Mouse (Mus musculus) retina, postnatal 7 days (tissue): Measurements from ENCODE around the gene Cadm4.
A peak's percentile ranks its signal among the peaks of the same experiment; 100 is the strongest.

ENCODE experiments used
- DNase-seq: peaks from one replicate; pipeline ENCODE4 v3.0.0-alpha.2; 2012; ENCODE audit warnings: low read depth, low spot score

Gene Cadm4

DNA sequence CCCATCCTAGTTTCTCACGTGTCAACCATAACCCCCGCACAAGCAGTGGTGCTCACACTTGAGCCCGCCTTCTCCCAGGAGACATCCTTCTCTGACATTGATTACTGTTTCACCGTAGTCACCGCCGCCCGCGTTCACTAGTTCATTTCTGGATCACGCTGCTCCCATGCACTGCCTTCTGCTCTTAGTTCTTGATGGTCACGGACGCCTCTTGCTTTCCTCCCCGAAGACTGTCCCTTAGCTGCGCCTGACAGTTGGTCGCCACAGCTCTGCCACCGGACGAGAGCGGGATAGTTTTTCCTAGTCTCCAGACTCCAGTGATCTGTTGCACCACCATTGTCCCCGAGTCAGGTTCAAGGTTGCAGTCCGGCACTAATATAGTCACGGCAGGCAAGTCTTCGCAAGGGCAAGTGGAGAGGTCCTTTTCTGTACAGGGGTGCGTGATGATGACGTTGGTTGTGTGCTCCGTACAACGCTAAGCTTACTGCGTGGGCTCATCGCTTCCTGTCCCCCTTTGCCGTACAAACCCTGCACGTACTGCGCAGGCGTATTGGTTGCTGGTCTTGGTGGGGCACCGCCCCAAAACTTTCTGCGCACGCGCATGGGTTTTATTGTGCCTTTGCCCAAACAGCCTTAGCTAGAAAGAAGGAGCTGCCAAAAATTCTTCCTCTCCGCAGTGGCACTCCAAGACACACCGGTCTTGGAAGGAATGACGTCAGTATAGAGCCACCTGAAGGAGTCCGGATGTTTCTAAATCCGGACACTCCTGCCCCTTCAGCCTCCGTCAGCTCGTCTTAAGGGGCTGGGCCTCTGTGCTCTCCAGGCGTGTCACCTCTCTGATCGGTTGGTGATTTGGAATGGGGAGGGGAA lies 48.5 kb downstream of the Cadm4 start, which contains the start of gene Irgq:
Gene Irgq, plus strand, starts transcription at position 628 of the 870 bp plus-strand sequence.
- DNase-seq, result peak; percentile 100

DNA sequence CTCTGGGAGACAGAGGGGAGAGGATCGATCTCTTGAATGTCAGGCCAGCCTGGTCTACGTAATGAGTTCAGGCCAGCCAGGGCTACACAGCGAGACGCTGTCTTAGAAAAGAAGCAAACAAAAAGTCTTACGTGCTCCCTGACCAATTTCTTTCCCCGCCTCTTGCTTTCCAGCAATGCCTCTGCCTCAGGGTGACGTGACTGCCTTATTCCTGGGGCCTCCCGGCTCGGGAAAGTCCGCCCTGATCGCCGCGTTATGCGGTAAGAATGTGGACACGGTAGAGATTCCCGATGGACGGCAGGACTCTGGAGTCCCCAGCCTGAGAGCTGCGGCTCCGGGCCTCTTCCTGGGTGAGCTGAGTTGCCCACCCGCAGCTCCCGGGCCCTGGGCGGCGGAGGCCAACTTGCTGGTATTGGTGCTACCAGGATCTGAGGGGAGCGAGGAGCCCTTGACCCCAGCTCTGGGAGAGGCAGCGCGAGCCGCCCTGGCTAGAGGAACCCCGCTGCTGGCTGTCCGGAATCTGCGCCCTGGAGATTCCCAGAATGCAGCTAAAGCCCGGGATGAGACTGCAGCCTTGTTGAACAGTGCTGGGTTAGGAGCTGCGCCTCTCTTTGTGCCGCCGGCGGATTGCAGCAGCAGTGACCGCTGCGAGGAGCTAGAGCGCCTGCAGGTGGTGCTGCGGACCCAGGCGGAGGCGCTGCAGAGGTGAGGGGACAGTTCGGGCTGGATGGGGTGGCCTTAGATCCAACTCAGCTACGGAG lies 49.6 kb downstream of the Cadm4 start:
- DNase-seq, result no peak

DNA sequence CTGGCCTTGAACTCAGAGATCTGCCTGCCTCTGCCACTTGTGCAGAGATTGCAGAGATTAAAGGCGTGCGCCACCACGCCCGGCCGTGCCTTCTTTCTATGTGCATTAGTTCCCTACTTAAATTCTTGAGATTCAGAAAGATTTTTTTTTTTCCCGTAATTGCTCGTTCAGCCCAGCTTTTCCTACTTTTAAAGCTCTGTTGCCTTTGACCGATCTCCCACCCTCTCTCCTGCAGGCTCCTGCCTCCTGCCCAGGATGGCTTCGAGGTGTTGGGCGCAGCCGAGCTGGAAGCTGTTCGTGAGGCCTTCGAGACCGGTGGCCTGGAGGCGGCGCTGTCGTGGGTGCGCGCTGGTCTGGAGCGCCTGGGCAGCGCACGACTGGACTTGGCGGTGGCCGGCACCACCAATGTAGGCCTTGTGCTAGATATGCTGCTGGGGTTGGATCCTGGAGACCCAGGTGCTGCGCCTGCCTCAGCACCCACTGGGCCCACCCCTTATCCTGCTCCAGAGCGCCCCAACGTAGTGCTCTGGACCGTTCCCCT lies 51.3 kb downstream of the Cadm4 start:
- no peak for DNase-seq

DNA sequence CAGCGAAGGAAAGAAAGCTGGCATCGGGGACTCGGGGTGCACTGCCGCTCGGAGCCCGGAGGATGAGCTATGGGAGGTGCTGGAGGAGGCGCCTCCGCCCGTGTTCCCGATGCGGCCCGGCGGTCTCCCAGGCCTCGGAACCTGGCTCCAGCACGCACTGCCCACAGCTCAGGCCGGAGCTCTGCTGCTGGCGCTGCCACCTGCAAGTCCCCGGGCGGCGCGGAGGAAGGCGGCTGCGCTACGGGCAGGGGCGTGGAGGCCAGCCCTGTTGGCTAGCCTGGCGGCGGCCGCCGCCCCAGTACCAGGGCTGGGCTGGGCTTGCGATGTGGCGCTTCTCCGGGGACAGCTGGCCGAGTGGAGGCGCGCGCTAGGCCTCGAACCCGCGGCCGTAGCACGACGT lies 52.0 kb downstream of the Cadm4 start:
- DNase-seq, result no peak

DNA sequence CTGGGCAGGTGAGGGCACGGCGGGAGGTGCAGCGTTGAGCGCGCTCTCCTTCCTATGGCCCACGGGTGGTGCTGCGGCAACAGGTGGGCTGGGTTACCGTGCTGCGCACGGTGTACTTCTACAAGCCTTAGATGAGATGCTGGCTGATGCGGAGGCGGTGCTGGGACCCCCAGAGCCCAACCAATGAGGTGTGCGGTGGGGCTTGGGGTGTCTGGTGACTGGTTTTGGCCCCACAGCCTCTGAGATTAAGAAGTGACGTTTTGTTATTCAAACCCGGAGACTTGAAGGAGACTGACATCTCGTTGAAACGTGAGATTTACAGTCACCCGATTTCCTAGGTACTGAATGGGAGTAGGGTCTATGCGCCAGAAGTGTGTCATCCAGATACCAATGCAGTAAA lies 52.5 kb downstream of the Cadm4 start:
- DNase-seq, result no peak

DNA sequence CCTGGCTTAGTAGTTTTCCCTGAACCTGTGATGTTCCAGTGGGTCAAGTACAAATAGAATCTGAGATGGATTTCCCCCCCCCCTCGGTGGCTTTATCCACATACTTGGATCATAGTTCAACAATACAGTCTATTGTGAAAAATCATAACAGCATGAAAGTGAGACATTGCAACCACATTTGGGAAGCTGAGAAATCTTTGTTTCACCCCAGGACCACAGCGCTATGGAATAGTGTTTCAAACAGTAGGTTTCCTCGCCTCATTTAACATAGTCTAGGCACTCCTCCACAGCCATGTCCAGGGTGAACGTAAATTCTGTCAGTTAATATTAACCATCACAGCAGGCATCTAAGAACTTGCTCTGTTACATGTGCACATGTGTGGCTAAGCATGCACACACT lies 55.3 kb downstream of the Cadm4 start:
- DNase-seq, result no peak

DNA sequence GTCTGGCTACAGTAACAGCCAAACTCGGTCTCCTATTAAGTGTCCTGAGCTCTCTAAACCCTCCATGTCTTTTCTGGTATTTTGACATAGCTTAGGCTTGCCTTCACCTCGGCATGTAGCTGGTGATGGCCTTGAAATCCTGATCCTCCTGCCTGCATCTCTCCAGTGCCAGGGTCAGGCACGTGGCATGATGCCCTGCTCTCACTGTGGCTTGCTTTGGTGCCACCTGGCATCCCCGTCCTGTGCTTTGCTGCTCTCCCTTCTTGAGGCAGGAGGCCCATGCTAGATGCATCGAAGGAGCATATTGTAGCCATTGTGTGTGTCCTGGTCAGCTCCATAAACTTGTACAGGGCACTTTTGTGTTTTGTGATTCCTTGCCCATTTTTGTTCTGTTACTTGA lies 55.8 kb downstream of the Cadm4 start:
- no peak for DNase-seq

DNA sequence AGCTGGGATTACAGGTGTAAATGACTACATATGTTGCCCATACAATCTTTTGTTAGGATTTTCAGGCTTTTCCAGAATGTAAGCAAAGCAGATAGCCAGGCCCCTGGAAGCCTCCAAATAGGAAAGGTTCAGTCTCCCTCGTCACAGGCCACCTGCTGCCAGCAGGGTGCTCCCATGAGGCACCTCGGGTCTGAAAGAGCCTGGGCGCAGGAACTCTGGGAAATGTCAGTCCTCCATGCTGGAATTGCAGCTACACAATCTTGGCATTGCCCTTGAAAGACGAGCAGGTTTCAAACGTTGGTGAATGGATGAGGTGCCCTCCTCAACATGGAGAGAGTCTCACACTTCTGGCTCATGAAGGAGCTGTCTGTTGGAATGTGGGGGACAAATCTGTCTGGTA lies 56.3 kb downstream of the Cadm4 start:
- no peak for DNase-seq

DNA sequence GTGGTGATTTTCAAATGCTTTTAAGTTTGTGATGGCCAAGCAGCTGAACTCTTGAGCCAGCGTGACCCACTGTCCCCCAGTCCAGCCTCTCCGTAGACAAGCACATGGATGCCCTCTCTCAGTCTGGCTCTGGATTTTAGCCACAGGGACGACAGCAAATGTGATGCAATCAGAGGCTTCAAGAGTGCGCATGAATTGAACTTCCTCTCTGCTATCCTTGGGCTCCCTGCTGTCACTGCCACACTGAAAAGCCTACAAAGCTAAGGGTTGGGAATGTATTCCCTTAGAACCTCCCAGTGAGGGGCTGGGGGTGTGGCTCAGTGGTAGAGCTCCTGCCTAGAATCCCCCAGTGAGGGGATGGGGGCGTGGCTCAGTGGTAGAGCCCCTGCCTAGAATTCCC lies 56.9 kb downstream of the Cadm4 start:
- no peak for DNase-seq

DNA sequence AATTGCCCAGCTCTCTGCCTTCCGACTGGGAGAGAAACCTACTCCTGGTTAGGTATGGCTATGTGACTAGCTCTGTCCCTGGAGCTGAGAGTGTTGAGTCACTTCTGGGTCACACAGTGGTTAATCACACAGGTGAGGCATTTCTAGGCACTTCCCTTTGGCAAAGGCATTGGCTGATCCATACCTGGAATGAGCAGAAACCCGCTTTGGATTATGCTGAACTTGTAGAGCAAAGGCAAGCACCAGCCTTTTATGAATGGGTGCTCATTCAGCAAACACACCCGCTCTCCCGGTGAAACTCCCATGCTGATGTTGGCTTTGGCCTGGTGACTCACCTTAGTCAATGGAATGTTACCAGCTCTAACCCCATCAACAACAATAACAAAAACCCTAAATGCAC lies 57.9 kb downstream of the Cadm4 start:
- no peak for DNase-seq

DNA sequence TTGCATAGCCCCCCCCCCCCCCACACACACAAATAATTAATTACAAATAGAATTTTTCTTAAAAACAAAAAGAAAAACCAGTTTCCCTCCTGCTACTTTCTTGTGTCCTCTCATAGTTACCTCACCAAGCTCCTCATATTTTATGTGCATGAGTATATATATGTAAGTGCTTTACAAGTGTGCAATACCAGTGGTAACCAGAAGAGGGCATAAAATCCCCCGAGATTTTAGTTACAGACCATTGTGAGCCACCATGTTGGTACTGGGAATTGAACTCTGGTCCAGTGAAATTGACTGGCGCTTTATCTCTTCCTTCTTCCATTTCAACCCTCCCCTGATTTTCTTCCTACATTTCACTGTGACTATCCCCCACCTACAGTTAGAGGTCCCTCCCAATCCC lies 62.7 kb downstream of the Cadm4 start:
- no peak for DNase-seq

DNA sequence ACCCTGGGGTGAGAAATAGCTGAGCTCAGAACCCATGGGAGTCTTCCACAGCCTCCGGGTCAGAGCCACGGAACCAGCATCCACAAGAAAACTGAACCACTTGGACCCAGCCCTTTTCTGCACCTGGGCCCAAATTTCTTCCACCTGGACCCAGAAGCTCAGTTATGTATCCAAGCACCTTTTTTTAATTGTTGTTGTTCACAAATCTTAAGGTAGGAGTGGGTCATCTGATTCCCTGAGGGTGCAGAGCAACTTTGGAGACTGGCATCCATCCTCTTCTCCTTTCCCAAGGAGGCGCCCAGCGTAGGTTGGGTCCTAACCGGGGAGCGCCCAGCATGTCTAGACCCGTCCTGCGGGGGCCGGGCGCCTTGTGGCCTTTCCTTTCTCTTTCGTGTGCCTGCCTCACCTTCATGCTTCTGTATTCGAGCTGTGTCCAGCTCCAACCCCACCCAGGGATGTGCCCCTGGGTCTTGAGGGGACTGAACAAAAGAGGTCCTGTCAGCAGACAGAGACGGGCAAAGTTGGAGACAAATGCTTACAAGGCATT lies 64.3 kb downstream of the Cadm4 start, which contains the start of the genes Pinlyp and Xrcc1:
Gene Pinlyp, minus strand, starts transcription at position 51 of the 547 bp plus-strand sequence.
Gene Xrcc1, plus strand, starts transcription at position 222 of the 547 bp plus-strand sequence.
- DNase-seq, result no peak

DNA sequence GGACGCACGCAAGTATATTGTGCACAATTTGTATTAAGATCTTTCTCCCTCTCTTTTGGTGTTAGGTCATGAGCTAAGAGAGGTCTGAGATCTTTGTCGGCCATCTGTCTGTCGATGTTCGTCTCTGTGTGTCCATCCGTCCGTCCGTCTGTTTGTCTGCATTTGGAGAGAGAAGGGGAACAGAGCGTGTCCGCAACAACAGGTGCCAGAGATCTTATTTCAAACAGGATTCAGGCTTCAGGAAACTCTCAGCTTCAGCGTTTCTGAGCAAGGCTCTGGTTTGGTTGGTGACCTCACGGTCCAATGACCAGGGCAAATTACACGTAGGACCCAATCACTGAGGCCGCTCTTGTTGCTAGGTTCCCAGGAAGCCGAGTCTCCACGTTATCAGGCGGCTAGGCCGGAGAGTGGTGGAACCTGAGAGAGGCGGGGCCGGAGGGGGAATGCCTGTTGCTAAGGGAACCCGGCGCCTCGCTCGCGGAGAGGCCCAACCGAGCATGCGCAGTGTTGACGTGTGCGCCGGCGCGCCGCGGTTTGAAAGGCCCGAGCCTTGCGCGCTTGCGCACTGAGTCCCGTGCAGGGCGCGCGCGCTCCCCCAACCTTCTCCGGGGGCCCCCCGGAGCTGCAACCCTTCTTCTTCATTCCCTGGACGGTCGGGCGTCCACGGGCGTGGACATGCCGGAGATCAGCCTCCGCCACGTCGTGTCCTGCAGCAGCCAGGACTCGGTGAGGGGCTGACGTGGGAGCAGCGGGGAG lies 65.0 kb downstream of the Cadm4 start:
- DNase-seq, result peak; percentile 99

DNA sequence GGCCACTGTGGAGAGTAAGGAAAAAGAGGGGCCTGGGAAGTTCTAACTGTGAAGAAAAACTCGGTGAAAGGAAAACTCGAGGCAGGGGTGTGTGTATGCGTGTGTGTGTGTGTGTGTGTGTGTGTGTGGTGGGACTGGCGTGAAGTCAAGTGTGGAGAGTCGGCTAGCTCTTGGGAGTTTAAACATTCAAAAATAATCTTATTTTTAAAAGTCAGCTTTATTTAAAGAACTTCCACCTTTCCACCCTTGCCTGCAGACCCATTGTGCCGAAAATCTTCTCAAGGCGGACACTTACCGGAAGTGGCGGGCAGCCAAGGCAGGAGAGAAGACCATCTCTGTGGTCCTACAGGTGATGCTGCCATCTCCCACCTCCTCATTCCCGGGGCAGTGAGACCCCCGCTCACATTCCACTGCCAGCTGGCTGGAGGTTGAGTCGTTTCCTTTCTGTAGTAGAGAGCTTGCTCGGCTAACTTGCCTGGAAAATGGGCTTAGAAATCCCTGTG lies 65.8 kb downstream of the Cadm4 start:
- no peak for DNase-seq

DNA sequence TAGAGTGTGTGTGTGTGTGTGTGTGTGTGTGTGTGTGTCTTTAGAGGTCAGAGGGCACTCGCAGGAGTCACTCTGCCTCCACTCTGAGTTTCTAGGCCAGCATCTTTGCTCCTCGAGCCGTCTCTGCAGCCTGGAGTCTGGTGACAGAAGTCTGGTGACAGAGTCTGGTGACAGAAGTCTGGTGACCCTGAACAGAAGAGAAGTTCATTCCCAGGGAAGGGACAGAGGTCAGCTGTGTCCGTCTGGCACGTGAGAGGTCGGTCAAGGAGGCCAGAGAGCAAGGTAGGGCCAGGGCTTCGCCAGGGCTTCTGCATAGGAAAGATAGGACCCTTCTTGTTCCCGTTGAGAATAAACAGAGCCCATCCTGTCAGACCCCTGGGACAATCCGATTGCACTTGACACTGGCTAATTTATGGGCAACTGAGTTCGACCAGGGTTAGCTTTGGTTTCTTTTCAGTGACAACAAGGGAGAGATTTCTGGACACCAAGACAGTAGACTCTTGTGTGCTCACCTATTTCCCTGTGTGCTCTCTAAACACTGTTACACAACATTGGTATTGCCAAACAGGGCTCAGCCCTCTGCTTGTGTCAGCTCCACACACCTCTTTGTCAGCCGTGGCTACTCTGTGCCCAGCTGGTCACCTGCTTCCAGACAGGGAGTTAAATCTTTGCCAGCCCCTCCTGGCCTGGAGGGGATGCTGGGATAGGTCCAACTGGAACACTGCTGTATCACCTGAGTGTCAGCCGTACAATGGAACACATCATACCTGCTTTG lies 70.3 kb downstream of the Cadm4 start:
- no peak for DNase-seq
